ENCODE assay signal across 8 mouse cellular contexts in the genomic region with DNA sequence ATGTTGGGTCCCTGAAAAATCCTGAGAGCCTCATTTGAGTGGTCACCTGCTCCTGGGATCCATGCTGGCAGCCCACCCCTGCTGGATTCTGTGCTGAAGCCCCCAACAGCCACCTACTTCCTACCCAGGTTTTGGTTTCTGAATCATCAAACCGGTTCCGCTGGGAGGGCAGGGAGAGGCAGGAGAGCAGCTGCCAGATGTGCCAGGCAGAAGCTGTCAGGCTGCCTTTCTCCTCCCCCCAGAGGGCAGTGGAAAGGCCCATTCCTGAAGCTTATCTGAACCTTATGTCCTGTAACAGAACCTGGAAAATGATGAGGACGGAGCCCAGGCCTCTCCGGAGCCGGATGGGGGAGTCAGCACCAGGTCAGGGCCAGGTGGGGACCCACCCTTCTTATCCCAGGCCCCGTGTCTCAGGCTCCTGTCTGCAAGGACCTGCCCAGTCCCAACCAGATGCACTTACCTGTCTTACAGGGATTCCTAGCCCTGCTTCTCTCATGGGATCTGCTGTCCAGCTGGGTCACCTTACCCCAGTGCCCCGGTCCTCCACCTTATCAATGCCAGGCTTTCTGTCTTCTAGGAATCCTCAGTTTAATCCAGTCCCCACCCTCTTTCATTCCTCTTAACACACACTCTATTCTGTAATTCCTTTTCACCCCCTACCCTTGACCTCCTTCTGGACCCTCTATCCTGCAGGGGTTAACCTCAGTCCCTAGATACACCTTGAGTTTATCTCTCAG. TPM values are rescaled to one million over a fixed set of nuclear protein-coding genes. Genes with fewer than 3 reads are reported as not detected.
DNase-seq lines count a peak whose midpoint lies in the region; ATAC-seq and TF ChIP-seq lines count a peak whose summit lies in the region.

No protein-coding gene starts in this region.

- peaks cover 10% of the 10 kb centered on the region for H3K4me1 ChIP-seq in lung, embryonic 14.5 days (ENCODE audit: insufficient read depth)
- peaks cover 8% of the 10 kb centered on the region for H3K4me1 ChIP-seq in brown adipose tissue, adult 24 weeks (ENCODE audit: control insufficient read depth, insufficient read depth, insufficient read length, low read length)
- peaks cover 25% of the 10 kb centered on the region for H3K4me1 ChIP-seq in hindbrain, embryonic 10.5 days (replicated peaks)
- H3K4me1 ChIP-seq in liver, embryonic 16.5 days (ENCODE audit: control insufficient read depth, low read depth, low read length) = peaks cover 65% of the 10 kb centered on the region

- peak overlapping the region; percentile 90 for H3K4me2 ChIP-seq in lung, embryonic 14.5 days
- peak overlapping the region; percentile 77 for H3K4me2 ChIP-seq in liver, embryonic 16.5 days (ENCODE audit: low read depth, low read length)

- peak overlapping the region; percentile 89 for H3K9ac ChIP-seq in lung, embryonic 14.5 days
- H3K9ac ChIP-seq in liver, embryonic 16.5 days (ENCODE audit: low read depth, low read length) = peak overlapping the region; percentile 90

- no peak for ATAC-seq in lung, embryonic 14.5 days (ENCODE audit: insufficient read depth)
- ATAC-seq in liver, embryonic 16.5 days (ENCODE audit: low read depth) = no peak

- H3K27me3 ChIP-seq in lung, embryonic 14.5 days (ENCODE audit: insufficient read depth, low read length) = no peaks in the 10 kb centered on the region
- H3K27me3 ChIP-seq in hindbrain, embryonic 10.5 days (ENCODE audit: insufficient read depth, poor library complexity, severe bottlenecking) = no peaks in the 10 kb centered on the region
- no peaks in the 10 kb centered on the region for H3K27me3 ChIP-seq in liver, embryonic 16.5 days (ENCODE audit: control insufficient read depth, insufficient read depth, low read depth, low read length)

- no peak for TF ChIP-seq CTCF in lung, embryonic 14.5 days (IDR thresholded peaks at IDR 0.05; ENCODE audit: low read depth)

- no peak overlapping the region for H3K27ac ChIP-seq in lung, embryonic 14.5 days (ENCODE audit: low read depth)
- no peak overlapping the region for H3K27ac ChIP-seq in brown adipose tissue, adult 24 weeks (replicated peaks; ENCODE audit: low read depth, low read length)
- peak overlapping the region; percentile 95 for H3K27ac ChIP-seq in hindbrain, embryonic 10.5 days
- H3K27ac ChIP-seq in liver, embryonic 16.5 days (ENCODE audit: low read length) = peak overlapping the region; percentile 57

- 58% methylated on average over 7 of the region's 7 CpGs for WGBS in lung, embryonic 14.5 days
- 63% methylated on average over 7 of the region's 7 CpGs for WGBS in hindbrain, embryonic 10.5 days
- 59% methylated on average over 7 of the region's 7 CpGs for WGBS in liver, embryonic 16.5 days (ENCODE audit: insufficient replicate concordance)

- DNase-seq in lung, embryonic 14.5 days = no peak
- DNase-seq in lung, postnatal 10 days = no peak
- DNase-seq in hindbrain, embryonic 10.5 days (ENCODE audit: low spot score) = peak; percentile 16
- peak; percentile 45 for DNase-seq in thymus, postnatal 4 days
- DNase-seq in embryo, embryonic 11 days = no peak
- DNase-seq in cerebellum, postnatal 14 days = no peak

- peaks cover 30% of the 10 kb centered on the region for H3K36me3 ChIP-seq in lung, embryonic 14.5 days (ENCODE audit: insufficient read depth)
- peaks cover 46% of the 10 kb centered on the region for H3K36me3 ChIP-seq in hindbrain, embryonic 10.5 days
- H3K36me3 ChIP-seq in liver, embryonic 16.5 days (ENCODE audit: control insufficient read depth, insufficient read depth) = peaks cover 16% of the 10 kb centered on the region

- peak overlapping the region; percentile 89 for H3K4me3 ChIP-seq in lung, embryonic 14.5 days (ENCODE audit: low read depth, low read length)
- peak overlapping the region; percentile 92 for H3K4me3 ChIP-seq in brown adipose tissue, adult 24 weeks (ENCODE audit: insufficient read depth, low read depth, low read length)
- peak overlapping the region; percentile 74 for H3K4me3 ChIP-seq in hindbrain, embryonic 10.5 days
- H3K4me3 ChIP-seq in liver, embryonic 16.5 days (ENCODE audit: low read depth, low read length) = peak overlapping the region; percentile 79

- no peaks in the 10 kb centered on the region for H3K9me3 ChIP-seq in lung, embryonic 14.5 days (ENCODE audit: low read depth, low read length)
- no peaks in the 10 kb centered on the region for H3K9me3 ChIP-seq in hindbrain, embryonic 10.5 days
- H3K9me3 ChIP-seq in liver, embryonic 16.5 days (replicated peaks; ENCODE audit: control insufficient read depth, low read length) = no peaks in the 10 kb centered on the region

RNA-seq across cellular contexts. Expression of a gene that starts 1.3 kb away (rescaled TPM):
- polyA plus RNA-seq in lung, embryonic 14.5 days (2014; fragmentation: Nextera tagmentation; extraction: Ambion mirVana) = 93.5 and 94.5 TPM in 2 replicates
- polyA plus RNA-seq in brown adipose tissue, adult 24 weeks (2012; ENCODE audit: insufficient read depth, insufficient read length, missing spikeins) = 62.7 and 65.2 TPM in 2 replicates
- polyA plus RNA-seq in hindbrain, embryonic 10.5 days (2016; fragmentation: Nextera tagmentation; extraction: Ambion mirVana) = 65.8 and 73.9 TPM in 2 replicates
- polyA plus RNA-seq in liver, embryonic 16.5 days (2015; fragmentation: Nextera tagmentation; extraction: Ambion mirVana) = 32.4 and 32.6 TPM in 2 replicates

RNA-seq across cellular contexts. Expression of a gene that starts 12.7 kb away (rescaled TPM):
- not detected in 2 replicates for polyA plus RNA-seq in lung, embryonic 14.5 days (2014; fragmentation: Nextera tagmentation; extraction: Ambion mirVana)
- not detected in 2 replicates for polyA plus RNA-seq in brown adipose tissue, adult 24 weeks (2012; ENCODE audit: insufficient read depth, insufficient read length, missing spikeins)
- not detected in 2 replicates for polyA plus RNA-seq in hindbrain, embryonic 10.5 days (2016; fragmentation: Nextera tagmentation; extraction: Ambion mirVana)
- 0.02 TPM in 1 of 2 replicates, not detected in the other for polyA plus RNA-seq in liver, embryonic 16.5 days (2015; fragmentation: Nextera tagmentation; extraction: Ambion mirVana)

RNA-seq across cellular contexts. Expression of a gene that starts 16.9 kb away (rescaled TPM):
- 0.09 TPM in 1 of 2 replicates, not detected in the other for polyA plus RNA-seq in lung, embryonic 14.5 days (2014; fragmentation: Nextera tagmentation; extraction: Ambion mirVana)
- polyA plus RNA-seq in brown adipose tissue, adult 24 weeks (2012; ENCODE audit: insufficient read depth, insufficient read length, missing spikeins) = not detected in 2 replicates
- 0.12 TPM in 1 of 2 replicates, not detected in the other for polyA plus RNA-seq in hindbrain, embryonic 10.5 days (2016; fragmentation: Nextera tagmentation; extraction: Ambion mirVana)
- polyA plus RNA-seq in liver, embryonic 16.5 days (2015; fragmentation: Nextera tagmentation; extraction: Ambion mirVana) = 0.18 and 0.20 TPM in 2 replicates

RNA-seq across cellular contexts. Expression of a gene that starts 21.5 kb away (rescaled TPM):
- polyA plus RNA-seq in lung, embryonic 14.5 days (2014; fragmentation: Nextera tagmentation; extraction: Ambion mirVana) = 134 and 148 TPM in 2 replicates
- 103 and 112 TPM in 2 replicates for polyA plus RNA-seq in brown adipose tissue, adult 24 weeks (2012; ENCODE audit: insufficient read depth, insufficient read length, missing spikeins)
- polyA plus RNA-seq in hindbrain, embryonic 10.5 days (2016; fragmentation: Nextera tagmentation; extraction: Ambion mirVana) = 138 and 156 TPM in 2 replicates
- polyA plus RNA-seq in liver, embryonic 16.5 days (2015; fragmentation: Nextera tagmentation; extraction: Ambion mirVana) = 72.4 and 74.8 TPM in 2 replicates

RNA-seq across cellular contexts. Expression of a gene that starts 26.5 kb away (rescaled TPM):
- 0.81 and 1.1 TPM in 2 replicates for polyA plus RNA-seq in lung, embryonic 14.5 days (2014; fragmentation: Nextera tagmentation; extraction: Ambion mirVana)
- polyA plus RNA-seq in brown adipose tissue, adult 24 weeks (2012; ENCODE audit: insufficient read depth, insufficient read length, missing spikeins) = 1.3 and 3.3 TPM in 2 replicates
- polyA plus RNA-seq in hindbrain, embryonic 10.5 days (2016; fragmentation: Nextera tagmentation; extraction: Ambion mirVana) = 0.51 and 0.76 TPM in 2 replicates
- 17.6 and 17.9 TPM in 2 replicates for polyA plus RNA-seq in liver, embryonic 16.5 days (2015; fragmentation: Nextera tagmentation; extraction: Ambion mirVana)

Comparison
In these comparisons a context has a peak if more than half of its experiments do, and no peak if none do; other contexts are left out.
1. DNase-seq: peak in hindbrain, embryonic 10.5 days (single experiment) and thymus, postnatal 4 days (single experiment); none in lung, embryonic 14.5 days (single experiment), lung, postnatal 10 days (single experiment), embryo, embryonic 11 days (single experiment) and cerebellum, postnatal 14 days (0 of 2).
2. H3K27ac ChIP-seq: peak in hindbrain, embryonic 10.5 days (single experiment) and liver, embryonic 16.5 days (single experiment); none in lung, embryonic 14.5 days (single experiment) and brown adipose tissue, adult 24 weeks (single experiment).
3. Peak in every context shown above with its lines, with median percentiles within 50 percentile points of each other: H3K4me3 ChIP-seq.